Mouse (Mus musculus) heart, embryonic 13.5 days (tissue): Measurements from ENCODE around the gene Coro1a. TPM values are rescaled to one million over a fixed set of nuclear protein-coding genes. Genes with fewer than 3 reads are reported as not detected.
"Not testable (repeated sequence)": the region's sequence is repeated elsewhere in the genome, so short reads cannot be mapped to it uniquely, and the experiment has no call there.

Experiments
- ATAC-seq: fragments of 200-750 bp; cut with Nextera tagmentation; 2 replicates; pipeline ENCODE4 v1.8.0; 2017; ENCODE audit warnings: moderate TSS enrichment; ENCODE audit not compliant: insufficient number of reproducible peaks, low FRiP score, low TSS enrichment; ENCODE audit errors: extremely low read depth
- H3K27ac ChIP-seq: fragments of 300-500 bp; sonication (generic); replicated peaks from 2 replicates; pipeline ENCODE4 v1.5.1; 2015; ENCODE audit warnings: moderate library complexity, mild to moderate bottlenecking, inconsistent platforms
- H3K27me3 ChIP-seq: fragments of 300-500 bp; sonication (generic); replicated peaks from 2 replicates; pipeline ENCODE4 v1.6.1; 2015; ENCODE audit warnings: mild to moderate bottlenecking, inconsistent platforms
- H3K36me3 ChIP-seq: fragments of 300-500 bp; sonication (generic); 2 replicates; pipeline ENCODE4 v1.6.1; 2015; ENCODE audit warnings: mild to moderate bottlenecking, inconsistent platforms
- H3K4me1 ChIP-seq: fragments of 300-500 bp; sonication (generic); 2 replicates; pipeline ENCODE4 v1.6.1; 2015; ENCODE audit warnings: inconsistent platforms
- H3K4me2 ChIP-seq: fragments of 300-500 bp; sonication (generic); 2 replicates; pipeline ENCODE4 v1.6.1; 2015; ENCODE audit warnings: inconsistent platforms, mild to moderate bottlenecking, moderate library complexity
- H3K4me3 ChIP-seq: fragments of 300-500 bp; sonication (generic); 2 replicates; pipeline ENCODE4 v1.5.1; 2015; ENCODE audit warnings: moderate library complexity, mild to moderate bottlenecking, inconsistent platforms
- H3K9ac ChIP-seq: fragments of 300-500 bp; sonication (generic); 2 replicates; pipeline ENCODE4 v1.6.1; 2015; ENCODE audit warnings: inconsistent platforms, mild to moderate bottlenecking, moderate library complexity
- H3K9me3 ChIP-seq: fragments of 300-500 bp; sonication (generic); 2 replicates; pipeline ENCODE4 v1.6.1; 2016; ENCODE audit warnings: inconsistent platforms
- WGBS: fragments of 180-500 bp; shearing (Covaris S2); methylation state at CpG from one replicate; pipeline ENCODE4 v1.1.7; 2015; ENCODE audit warnings: mixed read lengths; 5-methylcytosine and 5-hydroxymethylcytosine counted together
- polyA plus RNA-seq: library from polyadenylated mRNA; unstranded; fragments of >200 nt; fragmentation: Nextera tagmentation; extraction: Ambion mirVana; gene quantifications from 2 replicates; pipeline ENCODE4 v1.2.1, GENCODE M21; 2015

Gene Coro1a
- polyA plus RNA-seq, 1 experiment from 2014 or later, result 16.6 TPM

GRCm38 (mm10) chr7:126695631-126696207 is 11.9 kb downstream of the Coro1a start, which contains the start of gene Slx1b:
Gene Slx1b, minus strand, starts transcription at chr7:126695784.
- peak within 1 kb of the TSS; percentile 92 for H3K9ac ChIP-seq
- peaks cover 26% of the 10 kb centered on the region for H3K36me3 ChIP-seq
- H3K4me2 ChIP-seq, result peak within 1 kb of the TSS; percentile 79
- peak within 1 kb of the TSS; percentile 72 for H3K4me3 ChIP-seq
- no peaks in the 10 kb centered on the region for H3K9me3 ChIP-seq
- H3K27me3 ChIP-seq, result no peaks in the 10 kb centered on the region
- peak within 1 kb of the TSS; percentile 96 for H3K27ac ChIP-seq
- ATAC-seq, result peak; percentile 96
- WGBS, result under 1% methylated on average over 40 of the region's 40 CpGs
- peaks cover 30% of the 10 kb centered on the region for H3K4me1 ChIP-seq

DNA sequence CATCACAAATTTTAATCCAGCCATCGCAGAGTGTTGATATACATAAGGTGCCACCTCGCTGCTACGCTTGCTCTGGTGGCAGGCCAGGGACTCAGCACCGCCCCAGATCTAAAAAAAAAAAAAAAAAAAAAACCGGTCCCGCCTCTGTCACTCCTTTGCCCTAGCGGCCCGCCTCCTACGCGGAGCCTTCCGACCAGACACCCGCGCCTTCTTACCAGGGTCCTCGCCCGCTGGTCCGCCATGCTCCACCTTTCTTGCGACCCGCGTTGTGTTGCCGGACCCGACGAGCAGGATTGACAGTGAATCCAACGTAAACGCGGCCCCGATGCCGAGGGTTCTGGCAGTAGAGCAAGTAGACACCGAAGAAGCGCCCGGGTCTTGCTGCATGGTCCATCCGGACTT is 12.4 kb downstream of the Coro1a start, which contains the start of gene Bola2:
TSS of gene Bola2 (plus strand) at position 192 of the 402 bp plus-strand sequence.
- H3K9ac ChIP-seq, result peak within 1 kb of the TSS; percentile 92
- H3K27me3 ChIP-seq, result no peaks in the 10 kb centered on the region
- H3K36me3 ChIP-seq, result peaks cover 29% of the 10 kb centered on the region
- H3K27ac ChIP-seq, result peak within 1 kb of the TSS; percentile 96
- peak within 1 kb of the TSS; percentile 79 for H3K4me2 ChIP-seq
- H3K9me3 ChIP-seq, result no peaks in the 10 kb centered on the region
- H3K4me3 ChIP-seq, result peak within 1 kb of the TSS; percentile 72
- ATAC-seq, result peak; percentile 59
- WGBS, result 0% methylated on average over 31 of the region's 31 CpGs
- peaks cover 27% of the 10 kb centered on the region for H3K4me1 ChIP-seq

DNA sequence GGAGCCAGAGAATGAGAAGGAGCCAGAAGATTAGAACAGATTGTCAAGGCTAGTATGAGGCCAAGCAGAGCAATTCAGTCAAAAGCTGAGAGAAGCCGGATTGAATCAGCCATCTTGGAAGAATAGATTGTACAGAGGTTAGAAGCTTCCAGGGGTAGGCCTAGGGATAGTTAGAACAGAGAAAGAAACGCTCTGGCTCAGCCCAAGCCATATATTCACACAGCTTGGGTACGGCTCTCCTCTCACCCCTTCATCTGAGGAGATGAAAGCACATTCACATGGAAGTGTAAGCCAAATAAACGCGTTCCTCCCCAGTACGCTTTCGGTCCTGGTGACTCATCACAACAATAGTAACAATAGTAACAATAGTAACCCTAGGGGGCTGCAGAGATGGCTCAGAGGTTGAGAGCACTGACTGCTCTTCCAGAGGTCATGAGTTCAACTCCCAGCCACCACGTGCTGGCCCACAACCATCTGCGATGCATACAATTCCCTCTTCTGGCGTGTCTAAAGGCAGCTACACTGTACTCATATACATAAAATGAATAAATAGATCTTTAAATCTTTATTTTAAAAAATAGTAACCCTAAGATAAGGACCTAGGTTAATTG is 13.0 kb downstream of the Coro1a start:
- peak overlapping the region; percentile 72 for H3K4me3 ChIP-seq
- H3K4me1 ChIP-seq, result peaks cover 27% of the 10 kb centered on the region
- peak overlapping the region; percentile 96; the same call in 1 of the 2 replicates for H3K27ac ChIP-seq
- H3K9ac ChIP-seq, result peak overlapping the region; percentile 92
- no peaks in the 10 kb centered on the region for H3K9me3 ChIP-seq
- 52% methylated on average over 10 of the region's 10 CpGs for WGBS
- H3K36me3 ChIP-seq, result peaks cover 34% of the 10 kb centered on the region
- ATAC-seq, result no peak
- H3K4me2 ChIP-seq, result peak overlapping the region; percentile 79
- H3K27me3 ChIP-seq, result no peaks in the 10 kb centered on the region

DNA sequence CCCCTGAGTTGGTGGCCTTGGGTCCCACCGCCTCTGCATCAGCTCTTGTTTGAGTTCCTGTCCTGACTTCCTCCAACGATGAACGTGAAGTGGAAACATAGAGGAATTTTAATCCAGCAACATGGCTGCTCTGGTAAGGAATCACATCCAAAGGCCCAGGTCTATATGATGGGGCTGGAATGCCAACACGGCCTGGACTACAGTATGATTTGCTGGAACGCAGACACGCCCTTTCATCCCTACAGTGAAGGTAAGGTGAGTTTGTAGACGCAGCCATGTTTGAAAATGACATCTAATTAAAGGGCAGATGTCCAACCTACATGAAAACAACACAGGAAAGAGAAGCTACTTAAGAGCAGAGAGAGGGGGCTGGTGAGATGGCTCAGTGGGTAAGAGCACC is 13.8 kb downstream of the Coro1a start:
- Histone ChIP-seq H3K9me3 (no peaks in the 10 kb centered on the region), H3K36me3 (peaks cover 36% of the 10 kb centered on the region), H3K9ac (peak overlapping the region; percentile 59; the same call in 1 of the 2 replicates), H3K27me3 (no peaks in the 10 kb centered on the region), H3K4me2 (no peak overlapping the region; the same call in 1 of the 2 replicates), H3K4me3 (no peak overlapping the region), H3K27ac (no peak overlapping the region), H3K4me1 (peaks cover 27% of the 10 kb centered on the region)
- no peak for ATAC-seq
- WGBS, result 87% methylated on average over 7 of the region's 7 CpGs

GRCm38 (mm10) chr7:126693256-126693655 is 14.3 kb downstream of the Coro1a start:
- H3K4me1 ChIP-seq, result peaks cover 27% of the 10 kb centered on the region
- no peak overlapping the region for H3K27ac ChIP-seq
- 36% methylated on average over 3 of the region's 3 CpGs for WGBS
- H3K36me3 ChIP-seq, result peaks cover 36% of the 10 kb centered on the region
- no peaks in the 10 kb centered on the region for H3K9me3 ChIP-seq
- no peak overlapping the region for H3K9ac ChIP-seq
- no peak overlapping the region for H3K4me3 ChIP-seq
- H3K4me2 ChIP-seq, result no peak overlapping the region; the same call in 1 of the 2 replicates
- H3K27me3 ChIP-seq, result no peaks in the 10 kb centered on the region
- ATAC-seq, result no peak

DNA sequence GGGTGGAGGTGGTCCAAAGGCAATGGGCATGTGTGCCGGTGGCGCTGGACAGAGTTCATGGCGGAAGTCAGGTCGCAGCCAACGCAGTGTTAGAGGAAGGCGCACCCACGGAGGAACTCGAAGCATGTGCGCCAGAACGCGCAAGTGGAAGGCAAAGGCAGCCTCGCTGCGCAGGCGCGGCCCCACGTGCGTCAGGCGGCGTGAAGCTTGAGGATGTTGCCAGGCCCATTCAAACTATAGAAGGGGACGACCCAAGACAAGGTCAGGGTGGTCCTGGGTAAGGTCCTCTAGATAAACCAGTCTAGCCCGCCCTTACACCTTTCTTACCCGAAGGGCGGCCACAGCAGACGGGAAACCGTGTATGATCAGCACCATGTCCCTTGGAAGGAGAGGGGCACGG is 15.2 kb downstream of the Coro1a start:
- Histone ChIP-seq H3K27me3 (no peaks in the 10 kb centered on the region), H3K9me3 (no peaks in the 10 kb centered on the region), H3K9ac (no peak overlapping the region), H3K4me1 (peaks cover 31% of the 10 kb centered on the region), H3K36me3 (peaks cover 36% of the 10 kb centered on the region), H3K4me3 (no peak overlapping the region), H3K27ac (no peak overlapping the region), H3K4me2 (no peak overlapping the region)
- ATAC-seq, result no peak
- 89% methylated on average over 26 of the region's 26 CpGs for WGBS

- H3K9ac ChIP-seq, result no peak overlapping the region
- 90% methylated on average over 4 of the region's 5 CpGs for WGBS
- no peak overlapping the region for H3K27ac ChIP-seq
- no peaks in the 10 kb centered on the region for H3K27me3 ChIP-seq
- H3K4me3 ChIP-seq, result no peak overlapping the region
- no peaks in the 10 kb centered on the region for H3K9me3 ChIP-seq
- no peak for ATAC-seq
- H3K4me2 ChIP-seq, result no peak overlapping the region
- peaks cover 31% of the 10 kb centered on the region for H3K4me1 ChIP-seq
- peaks cover 30% of the 10 kb centered on the region for H3K36me3 ChIP-seq
Measured at GRCm38 (mm10) chr7:126691676-126692075, 15.9 kb downstream of the Coro1a start.

DNA sequence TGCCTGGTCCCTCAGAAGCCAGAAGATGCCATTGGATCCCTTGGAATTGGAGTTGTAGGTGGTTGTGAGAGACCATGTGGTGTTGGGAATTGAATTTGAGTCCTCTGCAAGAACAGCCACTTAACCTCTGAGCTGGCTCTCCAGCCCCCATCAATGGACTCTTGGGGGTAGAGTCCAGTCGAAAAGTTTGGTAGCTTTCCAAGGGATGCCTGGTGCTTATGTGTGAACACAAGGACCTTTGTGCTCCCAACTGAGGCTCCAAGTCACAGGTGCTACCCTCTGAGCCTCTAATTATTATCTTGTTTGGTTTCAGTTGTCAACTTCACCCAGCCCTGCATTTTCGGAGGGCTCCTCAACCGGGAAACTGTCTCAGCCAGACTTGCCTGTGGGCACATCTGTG is 16.9 kb downstream of the Coro1a start:
- H3K4me1 ChIP-seq, result peaks cover 32% of the 10 kb centered on the region
- no peak overlapping the region for H3K4me3 ChIP-seq
- no peaks in the 10 kb centered on the region for H3K9me3 ChIP-seq
- no peak overlapping the region for H3K9ac ChIP-seq
- no peaks in the 10 kb centered on the region for H3K27me3 ChIP-seq
- no peak overlapping the region for H3K4me2 ChIP-seq
- H3K27ac ChIP-seq, result no peak overlapping the region
- peaks cover 30% of the 10 kb centered on the region for H3K36me3 ChIP-seq
- ATAC-seq, result no peak
- WGBS, result 86% methylated on average over 3 of the region's 3 CpGs

GRCm38 (mm10) chr7:126689021-126689420 is 18.6 kb downstream of the Coro1a start:
- Histone ChIP-seq H3K9me3 (no peaks in the 10 kb centered on the region), H3K4me2 (no peak overlapping the region), H3K9ac (no peak overlapping the region), H3K27me3 (no peaks in the 10 kb centered on the region), H3K36me3 (peaks cover 30% of the 10 kb centered on the region), H3K4me1 (peaks cover 23% of the 10 kb centered on the region), H3K27ac (no peak overlapping the region), H3K4me3 (no peak overlapping the region)
- no peak for ATAC-seq
- 67% methylated on average over 3 of the region's 3 CpGs for WGBS

- H3K9me3 ChIP-seq, H3K9ac ChIP-seq, H3K4me2 ChIP-seq, H3K27me3 ChIP-seq, ATAC-seq, H3K4me3 ChIP-seq, H3K27ac ChIP-seq: not testable (repeated sequence)
- Histone ChIP-seq H3K36me3 (peaks cover 30% of the 10 kb centered on the region), H3K4me1 (peaks cover 17% of the 10 kb centered on the region)
- WGBS, result 68% methylated on average over 4 of the region's 4 CpGs
Measured at GRCm38 (mm10) chr7:126688156-126688555, 19.4 kb downstream of the Coro1a start.

DNA sequence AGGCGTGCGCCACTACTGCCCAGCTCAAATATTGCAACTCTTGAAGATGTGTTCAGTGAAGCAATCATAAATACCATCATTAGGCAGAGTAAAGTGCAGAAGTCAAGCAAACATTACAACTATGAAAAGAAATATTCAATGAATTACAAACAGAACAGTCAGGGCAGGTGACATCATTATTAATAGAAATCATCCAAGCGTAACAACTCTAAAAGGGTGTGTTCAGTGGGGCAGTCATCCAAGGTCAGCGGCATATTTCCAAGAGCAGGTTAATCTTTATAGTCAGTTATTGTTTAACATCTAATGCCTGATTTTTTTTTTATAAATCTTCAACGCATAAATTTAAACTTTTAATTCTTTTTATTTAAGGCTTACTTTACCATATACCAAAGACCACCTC is 26.4 kb downstream of the Coro1a start:
- H3K9ac ChIP-seq, result no peak overlapping the region
- H3K9me3 ChIP-seq, result no peaks in the 10 kb centered on the region
- no peak overlapping the region for H3K27ac ChIP-seq
- H3K27me3 ChIP-seq, result no peaks in the 10 kb centered on the region
- H3K4me2 ChIP-seq, result no peak overlapping the region
- 93% methylated on average over 5 of the region's 5 CpGs for WGBS
- peaks cover 7% of the 10 kb centered on the region; the same call in 1 of the 2 replicates for H3K36me3 ChIP-seq
- H3K4me3 ChIP-seq, result no peak overlapping the region
- ATAC-seq, result no peak
- H3K4me1 ChIP-seq, result peaks cover 9% of the 10 kb centered on the region

DNA sequence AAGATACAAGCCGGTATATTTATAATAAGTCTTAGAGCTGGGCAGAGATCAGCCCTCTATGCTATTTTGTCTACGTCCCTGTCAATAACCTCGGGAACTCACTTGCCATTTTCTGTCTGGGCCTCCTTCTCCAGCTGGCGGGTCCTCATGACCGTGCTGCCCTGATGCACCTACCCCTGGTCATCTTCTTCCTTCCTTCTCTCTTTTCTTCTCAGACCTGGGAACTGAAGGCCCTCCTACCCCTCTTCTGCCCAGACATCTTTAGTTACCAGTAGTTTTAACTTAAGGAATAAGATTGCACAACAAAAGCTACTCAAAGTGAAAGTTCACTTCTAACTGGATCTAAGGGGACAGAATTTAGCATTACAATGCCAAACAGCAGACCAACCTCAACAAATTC is 27.9 kb downstream of the Coro1a start:
- peaks cover 21% of the 10 kb centered on the region for H3K4me1 ChIP-seq
- H3K4me3 ChIP-seq, result no peak overlapping the region
- no peaks in the 10 kb centered on the region for H3K9me3 ChIP-seq
- H3K9ac ChIP-seq, result no peak overlapping the region
- no peaks in the 10 kb centered on the region for H3K27me3 ChIP-seq
- H3K4me2 ChIP-seq, result no peak overlapping the region
- WGBS, result 84% methylated on average over 5 of the region's 5 CpGs
- no peak for ATAC-seq
- H3K27ac ChIP-seq, result no peak overlapping the region
- peaks cover 15% of the 10 kb centered on the region for H3K36me3 ChIP-seq
